Mouse (Mus musculus) adrenal gland, postnatal 4 days (tissue): Measurements from ENCODE around the gene Olfr868. TPM values are rescaled to one million over a fixed set of nuclear protein-coding genes. Genes with fewer than 3 reads are reported as not detected.

Experiments
- DNase-seq, 2 experiments: peaks; one replicate each; pipeline ENCODE4 v3.0.0; 2021 to 2022; ENCODE audit warnings: low spot score in 2 of 2, mixed read lengths in 2 of 2
- long read RNA-seq, 2 experiments: library from polyadenylated mRNA; stranded (forward); transcript quantifications; one replicate each; pipeline ENCODE4 v2.0.0; 2021
- total RNA-seq, 2 experiments: library from RNA; stranded (reverse); gene quantifications; 2 replicates each; pipeline ENCODE4 v1.2.3; 2021

The Olfr868 gene
- total RNA-seq: not detected
- long read RNA-seq, experiment 1: 0 reads
- long read RNA-seq, experiment 2: 0 reads

GRCm38 (mm10) chr9:20098326-20098725, at the start of gene Olfr868:
Olfr868 (plus strand) TSS chr9:20098626.
- DNase-seq: no peak

DNA sequence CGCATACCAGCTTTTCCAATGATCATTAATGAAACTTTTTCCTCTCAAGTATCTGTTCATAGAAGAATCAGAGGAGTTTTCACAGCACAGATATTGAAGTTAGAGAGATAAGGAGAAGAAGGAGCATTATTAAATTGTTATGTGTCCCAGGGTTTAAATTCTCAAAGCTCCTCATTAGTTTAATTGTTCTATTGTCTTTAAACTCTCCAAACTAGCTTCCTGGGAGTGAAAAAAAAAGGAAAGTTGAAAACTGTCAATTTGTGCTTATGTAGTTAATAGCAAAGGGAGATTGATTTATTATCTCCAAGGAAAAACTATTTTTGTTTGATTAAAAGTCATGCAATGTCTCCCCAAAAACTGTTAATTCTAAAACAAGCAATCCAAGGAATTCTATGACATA, 41.0 kb upstream of the Olfr868 start, which contains the start of gene Olfr867:
Gene Olfr867, minus strand, starts transcription at position 101 of the 400 bp plus-strand sequence.
- DNase-seq: no peak

DNA sequence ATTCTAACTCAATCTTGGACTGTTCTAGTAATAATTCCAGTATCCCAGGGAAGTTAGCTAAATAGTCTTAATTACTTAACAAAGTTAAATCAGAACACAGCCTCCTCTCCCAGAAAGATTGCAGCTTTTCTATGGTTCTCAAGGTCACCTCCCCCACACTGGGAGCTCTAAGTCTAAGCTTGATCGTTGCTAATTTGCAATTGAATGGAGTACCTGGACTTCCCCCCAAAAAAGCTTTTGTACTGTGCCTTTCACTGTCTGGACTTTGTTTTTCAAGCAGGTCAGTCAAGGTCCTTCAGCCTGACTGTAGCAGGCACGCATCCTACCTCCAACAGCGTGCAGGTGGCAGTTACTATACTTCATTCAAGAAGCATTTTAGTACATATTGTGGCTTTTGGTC, 28.2 kb upstream of the Olfr868 start:
- DNase-seq: no peak

- no peak for DNase-seq
Measured at GRCm38 (mm10) chr9:20071291-20071690, 27.1 kb upstream of the Olfr868 start.

GRCm38 (mm10) chr9:20073523-20074177, 24.8 kb upstream of the Olfr868 start:
- no peak for DNase-seq

DNA sequence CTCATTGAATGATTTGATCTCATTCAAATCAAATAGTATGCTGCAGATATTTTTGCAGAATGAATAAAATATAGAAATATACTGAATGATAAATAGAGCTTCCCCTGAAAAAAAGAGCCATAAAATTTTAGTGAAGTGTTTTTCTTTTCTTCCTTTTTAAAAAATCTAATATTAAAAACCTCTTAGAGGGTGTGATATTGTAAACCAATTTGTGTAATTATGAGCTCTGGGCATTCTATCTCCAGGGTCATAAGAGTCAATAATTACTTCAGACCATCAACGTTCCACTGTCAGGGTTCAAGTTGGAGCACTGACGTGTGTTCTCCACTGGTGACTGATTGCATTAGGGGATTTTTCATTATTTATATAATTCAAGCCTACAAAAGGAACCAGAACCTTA, 30.3 kb downstream of the Olfr868 start, which contains the start of gene Olfr869:
Gene Olfr869, plus strand, starts transcription at position 301 of the 400 bp plus-strand sequence.
- no peak for DNase-seq

DNA sequence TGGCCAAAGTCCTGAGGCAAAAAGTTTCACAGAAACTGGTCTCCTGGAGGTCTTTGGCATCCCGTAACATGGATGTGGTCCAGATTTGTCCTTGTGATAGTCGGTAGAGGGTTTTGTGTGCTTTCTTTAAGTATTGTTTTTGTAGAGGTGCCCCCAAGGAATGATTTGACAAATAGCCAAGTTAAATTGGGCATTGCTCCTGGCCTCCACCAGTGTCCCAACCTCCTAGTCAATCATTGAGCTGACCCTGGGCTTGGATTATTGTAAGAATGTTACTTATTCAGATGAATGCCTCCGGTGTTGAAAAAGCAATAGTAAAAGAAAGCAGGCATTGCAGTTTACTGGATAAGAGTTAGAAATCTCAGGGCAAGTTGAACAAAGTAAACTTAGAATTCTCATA, 51.3 kb downstream of the Olfr868 start:
- no peak for DNase-seq

Other genes with a start within 250 kb of the Olfr868 start
- not detected for gene Olfr860, start 248.9 kb upstream of the Olfr868 start, total RNA-seq
- gene Olfr862, start 210.6 kb upstream of the Olfr868 start, total RNA-seq: not detected
- gene Olfr77, start 181.8 kb upstream of the Olfr868 start, total RNA-seq: not detected
- not detected for gene Olfr866, start 70.6 kb upstream of the Olfr868 start, total RNA-seq
- gene Olfr867, start 41.1 kb upstream of the Olfr868 start, total RNA-seq: not detected
- not detected for gene Olfr869, start 30.4 kb downstream of the Olfr868 start, total RNA-seq
- gene Olfr870, start 75.4 kb downstream of the Olfr868 start, total RNA-seq: not detected
- gene Olfr871, start 113.6 kb downstream of the Olfr868 start, total RNA-seq: not detected
- gene Olfr872, start 138.5 kb downstream of the Olfr868 start, total RNA-seq: not detected
- gene Olfr39, start 183.7 kb downstream of the Olfr868 start, total RNA-seq: not detected
- not detected for gene Olfr873, start 199.9 kb downstream of the Olfr868 start, total RNA-seq
- gene Olfr18, start 237.5 kb downstream of the Olfr868 start, total RNA-seq: under 1 TPM in 1 of 2 experiments, not detected in 1; 0.25 TPM